Mouse (Mus musculus) small intestine, adult 2 months (tissue): ENCODE data around the gene Sntb2. TPM values are rescaled to one million over a fixed set of nuclear protein-coding genes. Genes with fewer than 3 reads are reported as not detected.
"Not testable (repeated sequence)": the region's sequence is repeated elsewhere in the genome, so short reads cannot be mapped to it uniquely, and the experiment has no call there.

Experiments
- H3K27ac ChIP-seq: fragments of 200-500 bp; 2 replicates; pipeline ENCODE4 v1.5.1; 2012; ENCODE audit warnings: low read depth, low read length, control low read depth, inconsistent platforms; ENCODE audit not compliant: insufficient read depth
- H3K27me3 ChIP-seq: fragments of 200-500 bp; 2 replicates; pipeline ENCODE4 v1.6.1; 2012; ENCODE audit warnings: mild to moderate bottlenecking, moderate library complexity, low read length, inconsistent platforms; ENCODE audit not compliant: control insufficient read depth, insufficient read depth
- H3K36me3 ChIP-seq: fragments of 200-500 bp; 2 replicates; pipeline ENCODE4 v1.6.1; 2012; ENCODE audit warnings: mild to moderate bottlenecking, low read length, control low read depth, inconsistent platforms; ENCODE audit not compliant: control insufficient read depth, insufficient read depth
- H3K4me1 ChIP-seq: fragments of 200-500 bp; 2 replicates; pipeline ENCODE4 v1.6.1; 2012; ENCODE audit warnings: low read length, inconsistent platforms, mixed read lengths; ENCODE audit not compliant: control insufficient read depth, insufficient read depth, insufficient read length
- H3K4me3 ChIP-seq: fragments of 200-500 bp; 2 replicates; pipeline ENCODE4 v1.5.1; 2012; ENCODE audit warnings: low read depth, mild to moderate bottlenecking, control low read depth, inconsistent platforms, low read length, moderate library complexity
- CTCF ChIP-seq: fragments of 200-500 bp; IDR thresholded peaks from 2 replicates; pipeline ENCODE4 v1.5.1; 2012; ENCODE audit warnings: low read depth, mild to moderate bottlenecking, control low read depth, inconsistent platforms, low read length, moderate library complexity, mixed read lengths; ENCODE audit not compliant: insufficient replicate concordance, insufficient read length; ENCODE audit errors: extremely low read depth
- POLR2A ChIP-seq: fragments of 200-500 bp; IDR thresholded peaks from 2 replicates; pipeline ENCODE4 v1.6.1; 2012; ENCODE audit warnings: low read depth, mild to moderate bottlenecking, control low read depth, inconsistent platforms, low read length, moderate library complexity
- WGBS: fragments of 180-500 bp; shearing (Covaris S2); methylation state at CpG from one replicate; pipeline ENCODE4 v1.1.7; 2018; 5-methylcytosine and 5-hydroxymethylcytosine counted together
- polyA plus RNA-seq: library from polyadenylated mRNA; depleted of rRNA; stranded (reverse); fragments of >200 nt; gene quantifications from 2 replicates; pipeline ENCODE4 v1.2.3, GENCODE M21; 2012

Gene Sntb2
- polyA plus RNA-seq, 1 experiment = 2.7 TPM

DNA sequence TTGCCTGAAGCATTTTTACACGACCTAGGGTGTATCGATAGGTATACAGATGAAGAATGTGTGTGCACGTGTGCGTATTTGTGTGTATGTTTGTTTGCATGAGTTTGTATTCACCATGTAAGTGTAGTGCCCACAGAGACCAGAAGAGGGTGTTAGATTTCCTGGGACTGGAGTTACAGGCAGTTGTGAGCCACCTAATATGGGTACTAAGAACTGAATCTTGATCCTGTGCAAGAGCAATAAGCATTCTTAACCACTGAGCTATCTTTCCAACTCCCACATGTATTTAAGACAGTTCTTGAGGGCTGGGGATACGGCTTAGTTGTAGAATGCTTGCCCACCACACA, 15.2 kb upstream of the Sntb2 start:
- H3K27me3 ChIP-seq = no peaks in the 10 kb centered on the region
- peaks cover 47% of the 10 kb centered on the region for H3K36me3 ChIP-seq
- 0 out of 2 replicates have a peak, but pooled peaks cover under 1% of the 10 kb centered on the region for H3K4me1 ChIP-seq
- 95% methylated on average over 5 of the region's 5 CpGs for WGBS
- H3K27ac ChIP-seq = no peak overlapping the region
- TF ChIP-seq CTCF = no peak
- no peak for TF ChIP-seq POLR2A
- no peak overlapping the region for H3K4me3 ChIP-seq

DNA sequence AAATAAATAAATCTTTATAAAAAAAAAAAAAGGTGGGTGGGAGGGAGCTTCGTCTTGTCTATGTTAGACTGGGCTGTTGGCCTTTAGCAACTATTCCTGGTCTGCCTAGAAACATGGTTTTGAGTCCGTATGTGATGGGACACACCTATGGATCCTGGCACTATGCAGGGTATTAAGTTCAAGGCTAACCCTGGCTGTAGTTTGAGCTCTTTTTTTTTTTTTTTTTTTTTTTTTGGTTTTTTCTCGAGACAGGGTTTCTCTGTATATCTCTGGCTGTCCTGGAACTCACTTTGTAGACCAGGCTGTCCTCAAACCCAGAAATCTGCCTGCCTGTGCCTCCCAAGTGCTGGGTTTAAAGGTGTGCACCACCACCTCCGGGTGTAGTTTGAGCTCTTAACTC, 11.5 kb upstream of the Sntb2 start:
- peaks cover 21% of the 10 kb centered on the region for H3K36me3 ChIP-seq
- H3K27ac ChIP-seq = peak overlapping the region; percentile 67; the same call in 1 of the 2 replicates
- WGBS = 72% methylated on average over 4 of the region's 4 CpGs
- no peak overlapping the region for H3K4me3 ChIP-seq
- 0 out of 2 replicates have a peak, but pooled peaks cover 2% of the 10 kb centered on the region for H3K4me1 ChIP-seq
- TF ChIP-seq CTCF (no peak), POLR2A (no peak)
- no peaks in the 10 kb centered on the region for H3K27me3 ChIP-seq

DNA sequence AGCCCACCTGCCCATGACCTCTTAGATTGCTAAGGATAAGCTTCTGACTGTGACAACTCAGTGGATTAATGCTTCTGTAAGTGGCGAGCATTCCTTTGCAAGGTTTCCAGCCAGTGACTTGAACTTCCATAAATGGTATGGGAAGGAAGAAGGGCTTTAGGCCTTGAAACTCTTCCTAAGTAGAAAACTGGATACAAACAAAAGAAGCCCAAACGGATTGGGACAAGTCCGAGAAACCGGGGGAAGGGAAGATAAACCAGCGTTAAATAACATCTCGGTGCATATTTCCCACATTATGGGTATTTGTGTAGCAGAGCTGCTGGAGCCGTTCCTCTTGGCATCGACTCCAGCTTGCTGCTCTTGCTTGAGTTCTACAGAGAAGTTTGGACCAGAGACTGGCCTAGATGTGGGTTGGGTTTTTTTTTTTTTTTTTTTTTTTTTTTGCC, 10.6 kb upstream of the Sntb2 start:
- H3K4me3 ChIP-seq = no peak overlapping the region
- H3K4me1 ChIP-seq = 0 out of 2 replicates have a peak, but pooled peaks cover 2% of the 10 kb centered on the region
- 74% methylated on average over 8 of the region's 8 CpGs for WGBS
- H3K27me3 ChIP-seq = no peaks in the 10 kb centered on the region
- TF ChIP-seq CTCF (no peak), POLR2A (no peak)
- peak overlapping the region; percentile 67 for H3K27ac ChIP-seq
- peaks cover 14% of the 10 kb centered on the region for H3K36me3 ChIP-seq

DNA sequence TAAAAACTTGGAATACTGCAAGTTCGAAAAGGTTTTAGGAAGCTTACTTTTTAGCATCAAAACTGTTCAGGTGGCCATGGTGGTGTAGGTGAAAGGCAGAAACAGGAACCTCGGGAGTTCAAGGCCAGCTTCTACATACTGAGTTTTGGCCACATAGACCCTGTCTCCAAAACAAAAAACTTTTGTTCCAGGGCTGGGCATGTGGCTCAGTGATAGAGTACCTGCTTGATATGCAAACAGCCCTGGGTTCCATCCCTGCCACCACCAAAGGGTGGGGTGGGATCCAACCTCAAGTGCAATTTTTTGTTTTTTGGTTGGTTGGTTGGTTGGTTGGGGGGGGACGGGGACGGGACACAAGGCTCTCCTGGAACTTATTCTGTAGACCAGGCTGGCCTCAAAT, 10.1 kb upstream of the Sntb2 start:
- Histone ChIP-seq H3K36me3 (peaks cover 14% of the 10 kb centered on the region), H3K27ac (no peak overlapping the region; the same call in 1 of the 2 replicates), H3K4me1 (0 out of 2 replicates have a peak, but pooled peaks cover 2% of the 10 kb centered on the region), H3K27me3 (no peaks in the 10 kb centered on the region), H3K4me3 (no peak overlapping the region)
- 85% methylated on average over 4 of the region's 4 CpGs for WGBS
- TF ChIP-seq CTCF (no peak), POLR2A (no peak)

DNA sequence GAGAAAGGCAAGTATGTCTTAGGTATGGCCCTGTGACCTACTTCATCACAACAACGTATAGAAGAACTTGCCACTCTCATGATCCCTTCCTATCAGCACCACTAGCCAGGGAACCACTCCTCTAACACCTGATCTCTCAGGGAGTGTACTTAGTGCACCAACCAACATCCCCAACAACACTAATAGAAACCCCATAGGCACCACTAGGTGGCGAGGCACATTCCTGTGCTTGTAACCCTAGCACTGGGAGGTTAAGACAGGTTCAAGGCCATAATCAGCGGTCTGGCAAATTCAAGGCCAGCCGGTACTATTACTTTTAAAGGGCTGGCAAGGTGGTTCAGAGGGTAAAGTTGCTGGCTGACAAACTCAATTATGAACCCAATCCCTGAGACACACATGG, 8.3 kb upstream of the Sntb2 start:
- Histone ChIP-seq H3K4me3 (no peak overlapping the region), H3K27ac (no peak overlapping the region), H3K36me3 (peaks cover 10% of the 10 kb centered on the region), H3K27me3 (no peaks in the 10 kb centered on the region), H3K4me1 (0 out of 2 replicates have a peak, but pooled peaks cover 2% of the 10 kb centered on the region)
- WGBS = 49% methylated on average over 4 of the region's 4 CpGs
- TF ChIP-seq CTCF (peak; percentile 46; the same call in 1 of the 2 replicates), POLR2A (no peak)

DNA sequence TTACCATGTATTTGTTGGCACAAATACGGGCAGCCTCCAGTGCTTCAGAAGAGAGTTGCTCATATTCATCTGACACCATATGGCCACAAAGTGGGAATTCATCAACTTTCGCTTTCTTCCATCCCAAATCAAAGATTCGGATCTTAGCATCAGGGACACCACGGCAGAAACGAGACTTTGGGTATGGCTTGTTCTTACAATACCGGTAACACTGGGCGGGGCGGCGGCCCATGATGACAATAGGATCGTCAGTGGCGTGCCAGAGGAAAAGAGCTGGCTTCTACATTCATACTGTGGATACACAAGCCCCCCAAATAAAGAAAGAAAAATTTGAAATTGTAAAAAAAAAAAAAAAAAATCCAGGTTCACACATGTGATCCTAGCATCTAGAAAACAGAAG, 7.4 kb upstream of the Sntb2 start:
- H3K27ac ChIP-seq, H3K4me1 ChIP-seq, H3K36me3 ChIP-seq, H3K27me3 ChIP-seq, H3K4me3 ChIP-seq: not testable (repeated sequence)
- 93% methylated on average over 11 of the region's 11 CpGs for WGBS

GRCm38 (mm10) chr8:106929155-106929913, 6.2 kb upstream of the Sntb2 start:
- H3K4me1 ChIP-seq = peaks cover 2% of the 10 kb centered on the region; the same call in 1 of the 2 replicates
- no peaks in the 10 kb centered on the region for H3K27me3 ChIP-seq
- no peak overlapping the region for H3K4me3 ChIP-seq
- no peaks in the 10 kb centered on the region for H3K36me3 ChIP-seq
- 54% methylated on average over 6 of the region's 6 CpGs for WGBS
- peak overlapping the region; percentile 33 for H3K27ac ChIP-seq
- no peak for TF ChIP-seq POLR2A
- no peak for TF ChIP-seq CTCF
